Mouse (Mus musculus): ENCODE data around the gene Cab39.

Cab39 gene

GRCm38 (mm10) chr1:85793208-85794105, at the start of gene Cab39:
Gene Cab39, plus strand, starts transcription at chr1:85793441.
- DNase-seq (ENCODE audit: low spot score): peak; percentile 79

GRCm38 (mm10) chr1:85744539-85744938, 48.7 kb upstream of the Cab39 start:
- no peak for DNase-seq (ENCODE audit: low spot score)

- DNase-seq (ENCODE audit: low spot score): no peak
Observed at GRCm38 (mm10) chr1:85746511-85746910, 46.7 kb upstream of the Cab39 start.

GRCm38 (mm10) chr1:85749829-85750228, 43.4 kb upstream of the Cab39 start:
- DNase-seq (ENCODE audit: low spot score): no peak

GRCm38 (mm10) chr1:85750650-85751049, 42.6 kb upstream of the Cab39 start:
- no peak for DNase-seq (ENCODE audit: low spot score)

- DNase-seq (ENCODE audit: low spot score): peak; percentile 11
Observed at GRCm38 (mm10) chr1:85751494-85751893, 41.7 kb upstream of the Cab39 start.

- DNase-seq (ENCODE audit: low spot score): no peak
Observed at GRCm38 (mm10) chr1:85751932-85752680, 41.1 kb upstream of the Cab39 start.

GRCm38 (mm10) chr1:85757531-85758230, 35.6 kb upstream of the Cab39 start:
- no peak for DNase-seq (ENCODE audit: low spot score)

GRCm38 (mm10) chr1:85758231-85758968, 34.8 kb upstream of the Cab39 start:
- DNase-seq (ENCODE audit: low spot score): no peak

GRCm38 (mm10) chr1:85758969-85759293, 34.3 kb upstream of the Cab39 start:
- DNase-seq (ENCODE audit: low spot score): no peak

- DNase-seq (ENCODE audit: low spot score): no peak
Observed at GRCm38 (mm10) chr1:85761665-85762064, 31.6 kb upstream of the Cab39 start.

GRCm38 (mm10) chr1:85763386-85763785, 29.9 kb upstream of the Cab39 start:
- DNase-seq (ENCODE audit: low spot score): no peak

GRCm38 (mm10) chr1:85764291-85764690, 28.9 kb upstream of the Cab39 start:
- DNase-seq (ENCODE audit: low spot score): no peak

- DNase-seq (ENCODE audit: low spot score): no peak
Observed at GRCm38 (mm10) chr1:85766120-85766519, 27.1 kb upstream of the Cab39 start.

- DNase-seq (ENCODE audit: low spot score): no peak
Observed at GRCm38 (mm10) chr1:85767754-85768153, 25.5 kb upstream of the Cab39 start.

GRCm38 (mm10) chr1:85771976-85772375, 21.3 kb upstream of the Cab39 start:
- no peak for DNase-seq (ENCODE audit: low spot score)

- no peak for DNase-seq (ENCODE audit: low spot score)
Observed at GRCm38 (mm10) chr1:85775136-85775535, 18.1 kb upstream of the Cab39 start.

GRCm38 (mm10) chr1:85776154-85776553, 17.1 kb upstream of the Cab39 start:
- DNase-seq (ENCODE audit: low spot score): no peak

- peak; percentile 12 for DNase-seq (ENCODE audit: low spot score)
Observed at GRCm38 (mm10) chr1:85778436-85778835, 14.8 kb upstream of the Cab39 start, which contains the start of gene A630001G21Rik. Gene A630001G21Rik, minus strand, starts transcription at chr1:85778643.

GRCm38 (mm10) chr1:85779012-85779411, 14.2 kb upstream of the Cab39 start:
- no peak for DNase-seq (ENCODE audit: low spot score)

GRCm38 (mm10) chr1:85779428-85780180, 13.6 kb upstream of the Cab39 start:
- no peak for DNase-seq (ENCODE audit: low spot score)
